Mouse (Mus musculus) adrenal gland, postnatal 10 days (tissue): ENCODE measurements around the gene Atg14. TPM values are rescaled to one million over a fixed set of nuclear protein-coding genes. Genes with fewer than 3 reads are reported as not detected.

ENCODE experiments used
- DNase-seq: peaks from one replicate; pipeline ENCODE4 v3.0.0; 2021; ENCODE audit warnings: mixed read lengths
- total RNA-seq, 2 experiments: library from RNA; stranded (reverse); gene quantifications; 2 replicates each; pipeline ENCODE4 v1.2.3; 2021

Atg14 gene
- total RNA-seq, 2 experiments from 2014 or later = 10.3 to 14.2 TPM

DNA sequence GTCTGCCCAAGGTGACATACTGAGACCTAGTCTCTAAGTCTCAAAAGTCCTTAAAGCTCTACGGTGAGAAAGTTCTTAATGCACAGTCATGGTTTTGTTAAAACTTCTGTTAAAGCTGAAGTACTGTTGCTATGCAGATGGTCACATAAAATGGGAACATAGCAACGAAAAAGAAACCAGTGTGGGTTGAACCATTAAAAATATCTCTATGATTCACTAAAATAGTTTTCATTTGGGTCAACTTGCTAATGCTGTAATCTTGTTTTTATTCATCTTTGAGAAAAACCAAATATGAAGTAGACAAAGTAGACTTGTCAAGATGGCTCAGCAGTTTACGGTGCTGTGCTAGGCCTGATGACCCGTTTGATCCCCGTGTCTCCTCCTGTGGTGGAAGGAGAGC is 63.8 kb downstream of the Atg14 start:
- no peak for DNase-seq

DNA sequence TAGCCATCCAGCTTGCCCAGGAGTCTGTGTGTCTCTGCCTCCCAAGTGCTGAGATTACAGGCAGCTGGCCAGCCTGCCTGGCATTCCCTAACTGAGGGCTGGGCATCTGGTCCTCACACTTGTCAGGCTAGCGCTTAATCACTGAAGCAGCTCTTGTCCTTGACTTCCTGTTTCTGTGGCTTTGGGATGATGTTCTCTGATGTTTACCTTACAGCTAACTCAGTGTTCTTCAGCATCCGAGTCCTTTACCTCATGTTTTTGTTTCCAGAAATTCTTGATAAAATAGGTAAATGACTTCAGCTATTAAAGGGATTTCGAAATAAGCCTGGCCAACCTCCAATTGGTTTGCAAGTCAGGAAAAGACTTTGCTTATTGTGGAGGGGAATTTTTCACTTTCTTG is 66.4 kb downstream of the Atg14 start:
- peak; percentile 43 for DNase-seq

DNA sequence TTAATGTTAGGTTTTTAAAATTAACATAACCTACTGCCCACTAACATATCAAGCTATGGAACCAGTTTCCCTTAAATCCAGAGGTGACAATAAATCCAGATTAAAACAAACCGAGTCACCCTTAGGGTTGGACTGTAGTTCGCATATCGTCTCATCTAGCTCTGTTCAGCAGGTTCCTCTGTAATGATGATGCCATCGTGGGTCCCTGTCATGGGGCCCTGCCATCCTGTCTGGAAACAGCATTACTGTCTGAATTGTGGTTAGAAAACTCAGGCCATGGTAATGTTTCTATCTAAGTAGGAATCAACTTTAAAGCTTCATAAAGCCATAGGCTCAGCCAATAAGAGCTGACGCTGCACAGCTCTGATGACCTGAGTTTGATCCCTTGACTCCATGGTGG is 71.8 kb downstream of the Atg14 start:
- DNase-seq = no peak

DNA sequence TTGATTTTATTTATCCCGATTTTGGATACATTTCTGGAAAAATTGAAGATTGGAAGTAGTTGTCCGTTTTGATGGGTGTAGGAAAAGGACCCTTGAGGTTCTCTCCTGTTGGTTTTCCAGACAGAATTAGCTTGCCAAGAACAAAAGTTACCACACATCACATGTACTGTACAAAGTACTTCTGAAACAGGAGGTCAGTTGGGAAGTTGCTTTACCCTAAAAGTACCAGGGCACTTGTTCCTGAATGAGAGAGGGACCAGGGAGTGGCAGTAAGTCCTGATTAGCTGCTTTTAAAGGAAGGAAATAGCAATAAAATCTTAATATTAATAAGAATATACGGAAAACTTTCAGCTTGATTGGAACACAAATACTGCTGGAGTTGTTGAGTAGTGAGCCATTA is 73.3 kb downstream of the Atg14 start:
- no peak for DNase-seq

DNA sequence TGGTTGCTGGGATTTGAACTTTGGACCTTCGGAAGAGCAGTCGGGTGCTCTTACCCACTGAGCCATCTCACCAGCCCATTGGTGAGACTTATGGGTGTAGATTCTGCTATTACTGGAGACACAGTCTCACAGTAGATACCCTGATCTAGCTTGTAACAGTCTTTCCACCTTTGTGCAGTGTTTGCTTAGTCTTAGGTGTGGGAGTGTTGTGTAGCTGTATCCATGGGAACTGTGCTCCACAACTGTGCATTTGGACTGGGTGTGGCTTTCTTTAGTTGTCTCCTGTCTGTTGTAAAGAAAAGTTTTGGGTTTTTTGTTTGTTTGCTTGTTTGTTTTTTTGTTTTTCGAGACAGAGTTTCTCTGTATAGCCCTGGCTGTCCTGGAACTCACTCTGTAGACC is 74.5 kb downstream of the Atg14 start:
- no peak for DNase-seq

DNA sequence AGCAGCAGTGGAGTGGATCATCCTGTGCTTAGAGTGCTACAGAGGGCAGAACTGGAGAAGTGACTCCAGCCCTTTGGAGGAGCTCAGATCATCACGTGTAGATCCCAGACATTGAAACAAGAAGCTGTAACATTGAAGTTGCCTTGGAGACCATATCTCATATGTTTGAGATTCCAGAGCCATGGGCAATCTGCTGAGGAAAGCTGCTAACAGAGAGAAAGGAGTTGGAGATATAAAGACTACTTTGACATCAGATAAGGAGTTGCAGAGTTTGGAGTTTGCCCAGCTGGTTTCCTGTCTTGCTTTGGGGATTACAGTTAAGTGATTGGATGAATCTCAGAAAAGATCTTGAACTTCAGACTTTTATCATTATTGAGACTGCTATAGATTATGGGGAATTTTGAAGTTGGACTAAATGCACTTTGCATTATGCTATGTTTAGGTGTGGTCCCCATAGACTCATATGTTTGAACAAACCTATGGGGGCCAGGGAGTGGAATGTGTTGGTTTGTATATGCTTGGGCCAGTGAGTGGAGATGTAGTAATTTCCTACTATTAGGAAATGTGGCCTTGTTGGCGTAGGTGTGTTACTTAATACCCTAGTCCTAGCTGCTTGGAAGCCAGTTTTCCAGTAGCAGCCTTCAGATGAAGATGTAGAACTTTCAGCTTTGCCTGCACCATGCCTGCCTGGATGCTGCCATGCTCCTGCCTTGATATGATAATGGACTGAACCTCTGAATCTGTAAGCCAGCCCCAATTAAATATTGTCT is 76.7 kb downstream of the Atg14 start:
- no peak for DNase-seq

Other genes starting within 250 kb of the Atg14 start
- gene Lgals3, start 202.9 kb downstream of the Atg14 start, total RNA-seq = 1 to 10 TPM; 6.9 to 7.0 TPM
- gene Dlgap5, start 152.2 kb downstream of the Atg14 start, total RNA-seq = 10 to 100 TPM in 1 of 2 experiments, 1 to 10 TPM in 1; 9.4 to 12.9 TPM
- gene Fbxo34, start 120.2 kb downstream of the Atg14 start, total RNA-seq = 10 to 100 TPM; 21.5 to 24.5 TPM
- gene Ktn1, start 77.8 kb upstream of the Atg14 start, total RNA-seq = 10 to 100 TPM; 53.1 to 83.3 TPM